Mouse (Mus musculus) 416B (cell line): ENCODE measurements at regions not wholly inside any gene's neighbourhood (a gene's known extent, or its start where the extent isn't known, plus 50 kb on each side); places are given as distances from the start of the nearest gene placed in this dataset.

ENCODE experiments used
- DNase-seq: peaks from one replicate; pipeline ENCODE4 v3.0.0; 2011; ENCODE audit warnings: low read depth

DNA sequence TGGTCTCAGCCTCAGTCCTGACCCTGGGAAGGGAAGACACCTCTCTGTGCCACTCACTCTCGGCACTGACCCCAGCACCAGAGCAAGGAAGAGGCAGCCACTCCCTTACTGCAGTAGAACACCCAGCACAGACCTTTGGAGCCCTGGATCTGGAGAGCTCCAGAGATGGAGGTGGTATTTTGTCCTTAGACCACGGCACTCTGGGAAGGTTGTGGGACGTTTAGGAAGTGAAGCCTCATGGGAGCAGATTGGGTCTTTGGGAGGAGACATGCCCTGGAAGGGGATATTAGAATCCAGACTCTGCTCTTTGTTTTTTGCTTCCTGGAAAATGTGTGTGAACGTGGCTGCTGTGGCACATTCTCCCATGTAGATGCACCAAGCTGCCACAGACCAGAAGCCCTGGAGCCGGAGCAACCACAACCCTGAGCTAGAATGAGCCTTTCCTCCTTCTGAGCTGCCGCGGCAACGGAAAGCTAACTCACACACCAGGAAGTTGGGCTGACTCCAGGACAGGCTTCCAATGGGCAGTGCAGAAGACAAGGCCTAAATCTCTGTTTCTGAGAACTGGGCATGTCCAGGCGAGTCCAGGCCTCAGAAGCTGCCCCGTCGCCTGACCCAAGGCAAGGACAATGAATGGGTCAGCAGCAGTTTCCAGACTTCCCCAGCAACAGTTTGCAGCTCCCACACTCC, 356.9 kb upstream of the Kcnab2 start:
- no peak for DNase-seq

DNA sequence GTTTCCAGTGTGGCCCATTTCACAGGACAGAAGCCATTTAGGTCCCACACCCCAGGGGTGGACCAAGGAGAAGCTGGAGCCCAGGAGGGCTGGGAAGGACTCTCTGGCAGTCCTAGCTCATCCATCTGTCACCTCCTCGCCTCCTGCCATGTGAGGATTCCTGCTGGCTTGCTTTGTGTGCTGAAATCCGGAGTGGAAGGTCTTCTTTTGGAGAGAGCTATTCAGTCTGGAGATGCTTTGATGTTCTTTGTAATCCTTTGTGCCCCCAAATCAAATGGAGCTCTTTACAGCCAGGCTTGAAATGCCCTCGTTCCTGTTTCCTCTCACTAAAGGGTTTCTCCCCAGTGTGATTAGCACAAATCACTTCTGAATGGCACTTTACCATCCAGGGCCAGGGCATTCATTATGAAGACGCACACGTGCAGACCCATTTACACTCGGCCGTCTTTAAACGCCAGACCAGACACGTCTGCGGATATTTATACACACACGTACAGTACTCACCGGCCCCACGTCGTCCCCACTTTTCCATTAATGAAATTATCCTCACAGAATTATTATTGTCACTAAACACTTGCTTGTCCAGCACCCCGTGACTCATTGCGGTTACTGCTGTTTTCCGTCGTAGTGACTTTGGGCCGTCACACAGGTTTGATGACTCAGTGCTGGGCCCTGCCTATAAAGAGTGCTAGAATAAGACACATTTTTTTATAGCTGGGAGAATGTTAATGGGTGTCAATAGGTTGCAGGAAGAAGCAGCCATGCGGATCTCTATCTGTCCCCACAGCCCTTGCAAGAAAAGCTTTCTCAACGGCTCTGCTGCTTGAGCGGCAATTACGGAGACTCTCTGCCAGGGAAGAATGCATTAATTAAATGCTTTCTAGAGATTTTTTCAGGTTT, 356.0 kb upstream of the Kcnab2 start:
- no peak for DNase-seq

DNA sequence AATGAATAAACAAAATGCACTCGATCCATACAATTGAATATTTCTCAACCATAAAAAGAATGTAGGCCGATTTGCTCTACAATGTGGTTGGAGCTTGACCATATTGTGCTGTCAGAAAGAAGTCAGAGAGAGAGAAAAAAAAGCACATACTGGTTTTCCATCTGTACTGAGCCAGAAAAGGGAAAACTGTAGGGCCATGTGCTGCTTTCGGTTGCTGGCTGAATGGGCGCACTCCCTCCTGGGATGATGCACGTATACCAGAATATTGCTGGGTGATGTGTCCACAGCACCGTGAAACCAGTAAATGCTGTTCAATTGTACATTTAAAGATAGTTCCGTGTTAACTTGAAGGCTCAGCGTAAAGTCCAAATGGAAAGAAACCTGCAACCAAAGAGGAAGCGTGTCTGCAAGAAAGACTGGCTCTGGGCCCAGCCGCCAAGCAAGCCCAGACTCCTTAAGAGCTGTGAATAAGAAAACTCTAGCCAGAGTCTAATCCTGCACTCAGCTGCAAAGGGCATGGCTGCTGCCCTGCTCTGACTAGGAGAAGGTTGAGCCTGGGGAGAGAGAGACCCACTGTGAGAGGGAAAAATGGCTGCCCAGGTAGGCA, 355.2 kb upstream of the Kcnab2 start:
- no peak for DNase-seq

DNA sequence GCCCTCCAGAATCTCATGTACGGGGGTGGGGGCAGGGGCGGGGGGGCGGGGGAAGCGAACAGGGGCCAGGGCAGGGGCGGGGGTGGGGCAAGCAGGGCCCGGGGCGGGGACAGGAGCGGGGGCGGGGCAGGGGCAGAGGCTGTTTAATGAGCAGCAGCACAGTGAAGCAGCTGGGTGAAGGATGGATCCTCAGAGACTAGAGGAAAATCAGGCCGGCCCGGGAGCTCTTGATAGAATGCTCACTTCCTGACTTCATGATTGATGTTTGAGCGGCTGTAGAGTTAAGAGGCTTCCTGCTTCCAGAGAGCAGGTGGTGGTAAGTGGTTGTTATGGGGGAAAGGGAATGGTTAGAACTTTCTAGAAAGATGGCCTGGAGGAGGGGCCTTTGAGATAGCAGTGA, 347.5 kb upstream of the Kcnab2 start:
- DNase-seq: no peak

DNA sequence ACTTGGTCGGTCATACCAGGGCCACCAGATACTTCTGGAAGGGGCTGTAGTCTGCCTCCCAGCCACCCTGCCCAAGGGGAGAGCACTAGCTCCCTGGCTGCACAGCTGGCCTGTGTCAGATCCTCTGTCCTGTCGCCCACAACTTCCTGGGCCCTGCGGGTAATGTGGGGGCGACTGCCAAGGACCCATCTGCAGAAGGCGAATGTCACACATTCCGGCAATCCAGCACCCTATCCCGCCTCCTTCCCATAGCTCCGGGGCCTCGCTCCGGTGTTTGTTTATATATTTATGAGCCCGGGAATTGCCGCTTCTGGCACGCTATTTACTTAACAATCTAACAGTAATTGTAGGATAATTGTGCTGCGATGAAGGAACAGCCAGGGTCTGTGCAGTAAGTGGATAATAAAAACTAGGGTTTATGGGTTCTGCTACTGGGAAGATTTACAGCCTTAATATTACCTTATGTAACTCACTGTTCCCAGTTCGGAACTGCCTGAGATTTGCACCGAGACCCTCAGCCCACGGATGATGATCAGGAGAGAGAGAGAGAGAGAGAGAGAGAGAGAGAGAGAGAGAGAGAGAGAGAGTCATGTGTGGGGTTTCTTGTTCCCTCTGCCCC, 338.6 kb upstream of the Kcnab2 start:
- no peak for DNase-seq

DNA sequence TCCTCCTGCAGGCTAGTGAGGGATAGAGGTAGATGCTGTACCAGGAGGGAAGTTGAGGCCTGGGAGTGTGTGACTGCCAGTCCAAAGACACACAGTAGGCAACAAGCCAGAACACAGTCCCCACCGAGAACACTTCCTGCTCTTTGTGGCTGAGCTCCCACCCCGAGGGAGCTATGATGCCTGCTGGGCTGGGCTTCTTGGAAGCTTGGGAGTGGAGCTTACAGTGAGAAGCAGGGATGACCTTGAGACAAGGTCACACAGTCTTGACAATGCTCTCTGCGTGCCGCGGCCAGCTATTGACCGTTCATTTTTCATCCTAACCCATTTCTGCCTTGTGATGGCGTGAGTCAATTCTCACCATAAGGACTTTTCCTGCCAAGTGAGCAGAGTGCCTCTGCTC, 328.9 kb upstream of the Kcnab2 start:
- no peak for DNase-seq

DNA sequence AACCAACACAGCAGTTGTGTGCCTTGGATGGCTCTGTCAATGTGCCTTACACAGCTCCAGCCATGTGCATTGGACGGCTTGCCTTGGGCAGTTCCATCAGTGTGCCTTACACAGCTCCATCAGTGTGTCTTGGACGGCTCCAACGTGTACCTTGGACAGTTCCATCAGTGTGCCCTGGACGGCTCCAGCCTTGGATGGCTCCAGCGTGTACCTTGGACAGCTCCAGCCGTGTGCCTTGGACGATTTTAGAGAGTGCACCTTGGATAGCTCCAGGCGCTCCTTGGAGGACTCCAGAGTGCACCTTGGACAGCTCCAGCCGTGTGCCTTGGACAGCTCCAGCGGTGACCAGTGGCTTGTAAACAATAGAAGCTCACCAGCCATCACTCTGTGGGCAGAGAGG, 321.7 kb upstream of the Kcnab2 start:
- DNase-seq: no peak

DNA sequence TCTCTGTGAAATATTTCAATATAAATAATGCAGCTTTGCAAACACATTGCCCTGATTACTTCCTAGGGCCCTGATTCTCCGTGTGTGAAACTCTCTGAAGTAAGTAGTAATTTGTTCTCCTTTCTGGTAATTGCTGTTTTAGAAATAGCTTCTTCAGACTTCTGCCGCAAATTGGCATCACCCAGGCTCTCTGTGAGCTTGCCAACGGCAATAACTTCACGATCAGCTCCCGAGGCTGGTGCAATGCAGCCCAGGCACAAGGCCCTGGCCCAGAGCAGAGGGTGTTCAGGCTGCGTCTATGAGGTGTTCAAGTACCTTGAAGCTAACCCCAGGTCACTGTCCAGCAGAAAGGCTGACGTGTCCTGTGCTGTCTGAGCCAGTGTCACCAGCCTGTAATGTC, 310.8 kb upstream of the Kcnab2 start:
- DNase-seq: no peak

DNA sequence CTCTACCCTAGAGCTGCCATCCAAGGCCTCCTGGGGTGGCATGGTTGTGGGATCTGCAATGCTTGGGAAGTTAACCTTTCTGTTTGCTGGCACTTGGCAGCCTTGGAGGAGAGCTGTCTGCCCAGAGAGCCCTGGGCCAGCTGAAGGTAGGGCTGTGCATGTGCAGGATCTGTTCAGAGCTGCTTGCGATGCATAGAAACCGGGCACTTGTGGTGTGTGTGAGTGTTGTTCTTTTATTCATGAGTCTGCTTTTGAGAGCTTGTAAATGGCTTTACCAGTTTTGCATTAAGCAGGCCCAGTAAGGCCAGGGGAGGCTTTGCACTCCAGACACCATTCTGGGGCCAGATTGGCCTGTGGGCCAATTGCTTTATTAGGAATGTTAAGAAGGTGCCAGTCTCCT, 307.3 kb upstream of the Kcnab2 start:
- no peak for DNase-seq

DNA sequence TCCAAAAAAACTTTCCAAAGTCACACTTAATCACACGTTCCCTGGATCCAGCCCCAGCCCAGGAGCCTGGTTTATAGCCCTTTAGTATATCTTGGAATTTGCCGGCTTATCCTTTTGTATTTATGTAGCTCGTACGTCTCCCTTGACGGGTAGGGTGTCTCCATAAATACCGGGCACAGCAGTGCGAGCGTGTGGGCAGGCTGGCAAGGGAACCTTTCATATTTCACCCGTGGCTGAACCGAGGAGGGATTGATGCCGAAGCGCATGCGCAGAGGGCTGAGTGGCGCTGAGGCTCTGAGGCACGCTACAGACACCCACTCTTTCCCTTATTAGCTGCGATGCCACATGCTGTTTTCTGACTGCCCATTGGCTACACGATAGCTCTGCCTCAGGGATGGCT, 301.9 kb upstream of the Kcnab2 start:
- no peak for DNase-seq

DNA sequence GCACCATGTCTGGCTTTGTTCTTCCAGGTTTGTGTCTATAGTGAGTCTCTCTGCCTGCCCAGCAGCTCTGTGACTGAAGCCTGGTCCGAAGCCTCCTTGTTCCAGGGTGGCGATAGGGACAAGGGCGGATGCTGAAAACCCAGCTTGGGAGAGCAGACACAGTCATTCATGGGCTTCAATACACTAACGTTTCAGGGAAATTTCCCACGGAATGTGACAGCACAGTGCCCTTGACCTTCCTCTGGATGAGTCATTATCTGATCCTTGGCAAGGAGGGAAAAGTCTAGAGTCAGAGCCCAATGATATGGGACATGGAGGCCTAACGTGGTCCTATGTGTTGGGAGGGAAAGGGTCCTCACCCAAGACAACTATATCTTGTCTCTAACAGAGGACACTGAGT, 298.1 kb upstream of the Kcnab2 start:
- DNase-seq: no peak

DNA sequence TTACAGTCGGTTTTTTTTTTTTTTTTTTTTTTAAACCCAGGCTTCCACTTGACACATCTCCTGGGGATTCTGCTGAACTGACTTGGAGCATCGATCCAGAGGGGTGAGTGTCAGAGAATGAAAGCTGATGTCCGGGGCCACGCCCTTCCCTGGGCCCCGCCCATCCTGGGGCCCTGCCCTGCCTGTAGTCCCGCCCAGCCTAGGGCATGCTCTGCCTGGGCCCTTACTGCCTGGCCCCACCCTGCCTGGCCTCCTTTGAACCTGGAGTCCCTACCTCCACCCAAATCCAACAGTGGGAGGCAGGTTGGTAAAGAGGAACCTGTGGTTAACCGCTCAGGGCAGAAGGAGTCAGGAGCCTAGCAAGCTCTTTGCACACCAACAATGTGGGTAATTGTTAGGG, 293.7 kb upstream of the Kcnab2 start:
- no peak for DNase-seq

DNA sequence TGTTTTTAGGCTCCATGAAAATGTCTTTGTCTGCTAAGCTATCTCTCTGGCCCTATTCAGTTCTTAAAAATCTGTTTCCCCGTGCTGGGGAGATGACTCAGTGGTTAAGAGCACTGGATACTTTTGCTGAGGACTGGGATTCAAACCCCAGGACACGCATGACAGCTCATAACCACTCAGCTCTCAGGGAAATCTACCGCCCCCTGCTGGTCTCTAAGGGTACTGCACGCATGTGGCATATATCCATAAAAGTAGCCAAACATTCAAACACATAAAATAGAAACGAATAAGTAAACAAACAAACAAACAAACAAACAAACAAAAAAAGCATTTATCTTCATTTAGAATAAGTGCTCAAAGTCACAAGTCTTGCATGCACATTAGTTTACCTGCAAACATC, 289.7 kb upstream of the Kcnab2 start:
- DNase-seq: no peak

DNA sequence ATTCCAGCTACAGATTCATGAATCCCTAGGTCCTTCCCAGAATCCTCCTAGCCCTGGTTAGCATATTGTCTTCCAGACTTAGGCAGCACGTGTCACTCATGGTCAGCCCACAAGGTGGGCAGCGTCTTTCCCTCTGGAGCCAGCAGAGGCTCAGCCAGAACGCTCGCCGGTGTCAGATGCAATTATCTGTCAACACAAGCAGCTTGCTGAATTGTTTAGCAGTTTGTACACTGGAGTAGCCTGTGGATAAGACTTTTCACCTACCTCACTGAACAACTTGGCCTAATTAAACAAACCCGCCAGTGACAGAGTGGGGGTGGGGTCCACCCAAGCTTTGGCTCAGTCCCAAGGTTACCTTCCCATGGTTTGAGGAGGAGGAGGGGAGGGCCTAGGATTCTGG, 285.4 kb upstream of the Kcnab2 start:
- DNase-seq: no peak

DNA sequence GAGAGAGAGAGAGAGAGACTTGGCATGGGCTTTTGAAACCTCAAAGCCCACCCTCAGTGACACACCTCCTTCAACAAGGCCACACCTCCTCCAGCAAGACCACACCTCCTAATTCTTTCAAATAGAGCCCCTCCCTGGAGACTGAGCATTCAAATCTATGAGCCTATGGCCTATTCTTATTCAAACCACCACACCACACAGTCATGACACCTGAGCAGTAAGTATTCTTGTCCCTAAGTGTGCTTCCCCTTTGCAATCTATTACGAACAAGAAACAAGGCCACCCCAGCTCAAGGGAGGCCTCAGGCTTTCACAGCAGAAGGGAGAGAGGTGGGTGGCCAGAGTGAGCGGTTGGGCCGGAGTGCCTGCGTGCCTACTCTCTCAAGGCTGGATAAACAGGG, 284.9 kb upstream of the Kcnab2 start:
- DNase-seq: no peak

DNA sequence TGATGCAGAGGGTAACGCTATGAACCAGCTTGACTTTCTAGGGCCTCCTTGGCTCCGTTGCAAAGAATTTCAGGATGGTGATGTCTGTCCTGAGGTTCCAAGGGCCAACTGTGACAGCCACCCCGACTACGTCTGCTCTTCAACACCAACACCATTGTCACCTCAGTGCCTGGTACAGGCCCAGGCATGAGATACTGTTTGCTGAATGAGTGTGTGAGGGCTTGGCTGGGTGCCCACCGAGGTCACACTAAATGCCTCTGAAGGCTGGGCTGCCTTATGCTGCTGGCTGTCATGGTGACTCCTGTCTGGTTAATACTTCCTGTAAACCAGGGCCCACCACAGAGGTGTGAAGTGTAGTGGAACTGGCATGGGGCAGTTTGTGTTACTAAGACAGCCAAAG, 279.5 kb upstream of the Kcnab2 start:
- DNase-seq: no peak

DNA sequence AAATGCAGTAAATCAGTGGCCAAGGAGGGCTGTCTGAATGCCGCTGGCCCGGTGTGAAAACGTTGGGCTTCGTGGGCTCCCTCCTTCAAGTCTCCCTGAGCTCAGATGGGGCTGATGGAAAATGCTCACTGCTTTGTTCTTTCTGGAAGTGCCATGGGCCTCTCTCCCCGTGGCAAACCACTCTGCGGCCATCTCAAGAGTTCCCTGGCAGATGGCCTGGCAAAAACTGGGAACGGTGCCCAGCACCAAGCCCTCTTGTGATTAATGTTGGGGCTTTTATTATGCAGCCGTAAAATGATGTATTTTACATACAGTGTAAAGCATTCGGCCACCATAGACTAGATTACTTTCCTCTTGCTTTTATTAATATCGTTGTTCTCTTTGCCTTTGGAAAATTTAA, 278.9 kb upstream of the Kcnab2 start:
- no peak for DNase-seq

DNA sequence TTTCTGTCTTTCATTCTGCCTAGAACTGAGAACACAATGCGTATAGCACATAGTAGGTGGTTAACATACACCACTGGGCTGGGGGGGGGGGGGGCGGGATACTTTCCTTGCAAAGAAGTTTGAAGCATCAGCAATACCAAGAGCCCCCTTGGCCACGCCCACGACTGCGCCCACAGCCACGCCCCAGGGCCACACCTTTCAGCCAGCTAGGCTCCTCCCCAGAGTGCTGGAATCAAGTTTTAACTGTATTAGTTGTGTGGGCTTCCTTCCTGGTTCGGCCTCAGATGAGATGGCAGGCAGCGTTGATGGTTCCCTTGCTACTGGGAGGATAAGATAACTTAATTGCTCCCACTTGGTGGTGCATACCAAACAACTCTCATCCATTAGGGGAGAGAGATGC, 278.1 kb upstream of the Kcnab2 start:
- DNase-seq: no peak

DNA sequence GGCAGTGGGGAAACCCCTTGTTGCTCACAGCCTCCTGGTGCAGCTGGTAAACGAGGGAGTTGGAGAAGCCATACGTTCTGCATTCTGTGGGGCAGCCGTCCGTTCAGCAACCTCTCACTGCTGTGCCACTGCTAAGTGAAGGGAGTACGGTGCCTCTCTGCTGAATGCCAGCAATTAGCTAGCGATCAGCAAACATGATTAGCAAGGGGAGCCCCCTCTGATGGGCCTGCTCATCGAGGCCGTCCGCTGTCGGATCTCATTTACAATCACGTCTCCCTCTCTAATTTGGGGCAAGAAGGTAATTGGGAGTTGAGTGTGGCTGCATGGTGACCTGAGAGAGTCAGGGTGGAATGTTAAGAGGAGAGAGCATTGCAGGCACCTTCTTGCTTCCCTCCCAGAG, 266.7 kb upstream of the Kcnab2 start:
- DNase-seq: no peak

DNA sequence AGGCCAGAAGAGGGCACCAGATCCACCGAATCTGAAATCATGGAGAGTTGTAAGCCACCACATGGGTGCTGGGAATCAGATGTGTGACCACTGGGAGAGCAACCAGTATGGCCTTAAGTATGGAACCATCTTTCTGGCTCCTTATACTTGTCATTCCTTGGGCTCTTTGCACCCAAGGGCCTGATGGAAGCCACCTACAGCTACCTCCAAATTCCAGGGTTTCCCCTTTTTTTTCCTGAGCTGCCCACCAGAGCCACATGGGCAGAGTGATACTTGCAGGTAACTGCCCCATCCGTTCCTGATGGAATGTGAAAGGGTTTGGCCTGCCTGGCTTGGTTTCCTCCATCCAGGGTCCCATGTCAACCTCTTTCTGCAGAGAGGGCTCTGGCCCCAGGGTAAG, 255.3 kb upstream of the Kcnab2 start:
- no peak for DNase-seq

DNA sequence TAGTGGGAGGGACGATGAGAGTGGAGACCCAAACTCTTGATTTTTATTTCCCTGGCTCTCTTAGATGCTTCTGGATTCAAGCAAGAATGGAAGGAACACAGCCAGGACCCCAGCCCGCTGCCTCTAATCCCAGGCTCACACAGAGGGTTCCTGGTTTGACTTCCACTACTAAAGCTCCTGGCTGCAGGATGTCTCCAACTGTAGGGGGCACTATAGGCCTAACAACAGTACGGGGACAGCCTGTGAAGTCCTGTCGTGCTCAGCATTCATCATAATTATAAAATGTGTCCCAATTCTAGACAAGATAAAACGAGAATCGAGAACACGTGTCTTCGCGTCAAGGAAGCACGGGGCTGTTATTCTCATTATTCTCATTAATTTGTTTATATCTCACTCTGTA, 254.3 kb upstream of the Kcnab2 start:
- no peak for DNase-seq

DNA sequence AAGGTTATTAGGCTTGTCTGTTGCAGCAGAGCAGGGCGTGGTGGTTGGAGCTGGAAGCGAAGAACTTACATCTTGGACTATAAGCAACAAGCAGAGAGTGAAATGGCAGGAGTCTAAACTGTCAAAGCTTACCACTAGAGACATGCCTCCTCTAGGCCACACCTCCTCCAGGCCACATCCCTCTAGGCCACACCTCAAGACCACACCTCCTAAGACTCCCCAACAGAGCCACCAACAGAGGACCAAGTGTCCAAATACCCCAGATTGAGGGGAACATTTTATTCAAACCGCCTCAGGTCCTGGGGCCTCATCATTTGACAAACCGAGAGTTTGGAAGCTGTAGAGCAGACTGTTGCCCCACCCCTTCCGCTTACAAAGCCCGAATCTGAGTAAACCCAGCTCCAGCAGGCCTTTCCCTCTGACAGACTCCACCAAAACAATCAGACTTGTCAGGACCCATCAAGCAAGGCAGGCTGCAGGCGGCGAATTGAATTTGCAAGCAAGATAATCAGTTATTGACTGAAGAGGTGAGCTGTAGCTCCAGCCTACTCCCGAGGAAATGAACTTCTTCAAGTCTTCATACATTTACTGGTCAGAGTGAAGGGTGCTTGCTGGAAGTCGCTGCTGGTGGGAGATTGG, 253.5 kb upstream of the Kcnab2 start:
- DNase-seq: no peak
